Mouse (Mus musculus) cerebellum, adult 11-12 months (tissue): ENCODE results near the gene Macrod2.

Experiments
- DNase-seq: peaks from one replicate; pipeline ENCODE4 v3.0.0; 2022

Macrod2 gene

GRCm38 (mm10) chr2:140395179-140395578 is at the start of gene Macrod2:
Gene Macrod2 (plus strand): TSS chr2:140395309.
- peak; percentile 99 for DNase-seq

- no peak for DNase-seq
Observed at GRCm38 (mm10) chr2:140359905-140360304, 35.2 kb upstream of the Macrod2 start.

DNA sequence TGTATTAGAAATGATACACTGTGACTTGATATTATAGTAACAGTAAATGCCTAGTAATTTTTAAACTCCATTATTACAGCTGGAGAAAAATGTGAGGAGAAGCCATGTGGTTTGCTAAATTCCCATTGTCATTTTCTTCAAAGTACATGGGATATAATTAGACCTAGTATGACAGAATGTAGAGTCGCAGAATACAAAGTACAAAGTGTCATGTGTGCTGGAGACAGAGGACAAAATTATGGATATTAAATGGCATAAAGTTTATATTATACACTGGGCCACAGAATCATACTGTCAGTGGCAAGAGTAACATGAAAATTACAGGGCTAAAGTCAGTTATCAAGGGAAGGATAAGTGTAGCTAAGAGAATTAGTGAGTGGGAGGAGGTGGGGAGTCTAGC is 30.3 kb upstream of the Macrod2 start:
- no peak for DNase-seq

DNA sequence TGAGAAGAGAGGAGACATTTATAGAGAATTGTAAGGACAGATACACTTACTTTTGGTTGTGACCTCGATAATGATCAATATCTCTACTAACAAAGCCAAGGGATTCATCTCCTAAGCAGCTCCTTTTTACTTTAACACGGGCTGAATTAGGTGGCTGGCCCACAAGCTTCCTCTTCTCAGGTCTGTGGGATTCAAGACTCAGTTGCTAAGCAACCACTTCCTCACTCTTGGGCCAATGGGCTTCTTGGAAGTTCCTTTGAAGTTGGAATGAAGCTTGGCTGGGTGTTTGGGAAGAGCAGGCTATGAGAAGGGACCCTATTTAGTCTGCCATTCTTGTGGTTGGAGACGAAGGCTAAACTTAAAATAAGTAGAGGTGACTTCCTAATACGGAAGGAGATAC is 5.6 kb upstream of the Macrod2 start, which contains the start of gene Sel1l2:
Sel1l2 (minus strand) TSS at position 182 of the 400 bp plus-strand sequence.
- DNase-seq = no peak

DNA sequence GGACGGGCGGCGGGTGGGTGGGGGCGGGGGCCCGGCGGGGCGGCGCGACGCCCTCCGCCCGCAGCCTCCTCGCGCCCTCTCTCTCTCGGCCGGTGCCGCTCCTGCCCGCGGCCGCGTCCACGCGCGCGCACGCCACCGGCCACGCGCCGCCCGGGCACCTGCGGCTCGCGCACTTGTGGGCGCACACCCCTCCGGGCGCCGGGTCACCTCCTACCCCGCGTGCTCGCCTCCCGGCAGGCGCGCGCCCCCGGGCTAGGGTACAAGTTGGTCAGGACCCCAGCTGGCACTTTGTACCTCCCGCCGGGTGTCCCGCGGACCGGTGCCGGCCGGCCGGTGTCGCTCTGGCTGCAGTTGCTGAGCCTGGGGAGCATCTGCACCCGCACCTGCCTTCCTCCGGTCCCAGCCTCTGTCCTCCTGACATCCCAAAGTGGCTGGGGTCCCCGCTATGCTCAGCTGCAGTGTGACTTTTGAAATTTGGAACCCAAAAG is 679 bp downstream of the Macrod2 start:
- DNase-seq = peak; percentile 74

GRCm38 (mm10) chr2:140425844-140426243 is 30.7 kb downstream of the Macrod2 start:
- DNase-seq = no peak

DNA sequence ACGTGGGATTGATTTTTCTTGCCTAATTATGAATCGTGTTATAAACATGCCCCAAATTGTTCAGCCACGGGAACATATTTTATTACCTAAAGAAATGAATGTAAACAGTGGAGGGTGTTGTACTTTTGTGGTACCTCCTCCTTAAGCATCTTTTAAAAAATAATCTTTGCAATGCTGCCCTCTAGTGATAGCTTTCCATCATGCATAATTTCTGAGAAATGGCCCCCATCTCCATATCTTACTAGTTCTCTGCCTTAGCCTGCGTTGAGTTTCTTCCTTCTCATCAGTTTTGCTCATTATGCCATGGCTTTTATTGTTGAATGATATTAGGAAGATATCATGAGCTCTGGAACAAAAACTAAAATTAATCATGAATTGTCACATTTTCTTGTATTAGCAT is 32.2 kb downstream of the Macrod2 start:
- no peak for DNase-seq

DNA sequence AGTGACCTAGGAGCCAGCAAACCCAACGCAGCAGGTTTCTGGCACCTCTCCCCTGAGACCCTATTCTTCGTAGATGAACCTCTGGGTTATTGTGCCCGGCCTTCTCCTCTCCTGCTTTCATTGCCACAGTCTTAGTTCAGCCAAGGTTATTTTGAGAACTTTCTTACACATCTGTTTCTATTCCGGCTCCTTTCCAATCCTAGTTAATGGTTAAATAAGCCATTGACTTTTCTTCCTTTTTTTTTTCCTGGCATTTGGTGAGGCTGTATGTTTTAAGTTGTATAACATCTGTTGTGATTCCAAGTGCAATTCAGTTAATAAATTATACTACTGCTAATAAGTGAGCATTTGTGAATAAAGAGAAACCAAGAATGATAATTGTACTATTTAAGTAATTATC is 44.0 kb downstream of the Macrod2 start:
- DNase-seq = no peak

GRCm38 (mm10) chr2:140448636-140449035 is 53.5 kb downstream of the Macrod2 start:
- no peak for DNase-seq

DNA sequence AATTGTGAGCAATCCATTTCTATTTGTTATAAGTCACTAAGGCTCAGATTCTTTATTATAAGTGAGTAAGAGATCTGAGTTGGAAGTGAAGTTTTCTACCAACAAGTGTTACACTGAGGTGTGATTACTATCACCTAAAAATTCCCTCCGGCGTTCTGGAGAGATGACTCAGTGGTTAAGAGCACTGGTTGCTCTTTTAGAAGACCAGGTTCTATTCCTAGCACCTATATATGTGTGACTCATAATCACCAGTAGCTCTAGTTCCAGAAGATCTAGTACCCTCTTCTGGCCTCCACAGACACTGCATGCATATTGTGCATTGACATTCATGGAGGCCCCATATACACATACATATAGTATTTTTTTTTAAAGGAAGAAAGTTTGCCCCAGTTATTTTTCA is 80.7 kb downstream of the Macrod2 start:
- DNase-seq = no peak

DNA sequence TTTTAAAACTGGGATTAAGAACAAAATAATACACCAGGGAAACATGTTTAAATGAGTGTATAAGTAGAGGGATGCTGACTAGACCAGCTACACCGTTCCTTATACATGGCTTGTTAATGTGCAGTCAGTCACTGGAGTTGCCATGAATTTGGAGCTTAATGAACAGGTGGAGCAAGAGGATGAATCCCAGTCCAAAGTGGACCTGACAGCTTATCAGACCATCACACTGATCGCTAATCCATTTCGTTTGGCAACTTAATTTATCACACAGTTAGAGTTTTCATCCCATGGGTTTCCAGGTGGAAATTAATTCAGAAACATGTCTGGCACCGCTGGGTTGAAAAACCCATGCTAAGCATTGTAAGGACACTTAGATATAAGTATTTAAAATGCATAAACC is 81.8 kb downstream of the Macrod2 start:
- no peak for DNase-seq

GRCm38 (mm10) chr2:140482604-140483003 is 87.5 kb downstream of the Macrod2 start:
- no peak for DNase-seq

DNA sequence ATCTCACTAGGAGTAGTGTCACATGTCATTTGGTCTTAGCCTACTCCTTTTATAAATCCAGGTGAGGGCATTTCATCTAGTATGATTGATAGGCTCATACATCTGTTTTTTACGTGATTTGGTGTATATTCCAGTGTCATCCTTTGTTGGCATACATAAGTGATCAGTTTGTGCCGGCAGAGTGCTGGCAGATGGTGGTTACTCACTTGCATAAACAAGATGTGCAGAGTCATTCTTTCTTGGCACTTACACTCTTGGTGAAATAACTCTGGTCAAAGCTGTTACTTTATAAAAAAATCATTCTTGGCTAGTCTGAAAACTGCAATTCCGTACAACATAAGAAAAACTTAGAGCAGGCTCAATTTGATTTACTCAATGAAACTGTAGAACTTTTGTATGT is 102.6 kb downstream of the Macrod2 start:
- peak; percentile 6 for DNase-seq

DNA sequence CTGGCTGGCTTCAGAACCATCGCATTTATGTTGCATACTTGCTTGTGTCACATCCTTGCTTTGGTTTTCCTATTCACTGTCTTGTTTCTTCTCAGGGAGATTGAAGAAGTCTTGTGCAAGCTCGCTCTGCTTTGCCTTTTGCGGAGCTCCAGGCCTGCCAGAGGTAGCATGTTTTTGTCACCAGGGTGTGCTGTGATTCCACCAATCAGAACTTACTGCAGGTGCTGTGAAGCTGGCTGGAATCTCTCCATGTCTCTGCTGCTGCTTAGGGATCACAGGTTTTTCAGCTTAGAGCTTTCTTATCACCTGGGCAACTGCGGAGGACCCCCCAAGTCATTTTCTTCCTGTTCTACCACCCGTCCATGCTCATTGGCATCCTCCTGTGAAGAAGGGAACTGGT is 105.8 kb downstream of the Macrod2 start:
- DNase-seq = peak; percentile 64

DNA sequence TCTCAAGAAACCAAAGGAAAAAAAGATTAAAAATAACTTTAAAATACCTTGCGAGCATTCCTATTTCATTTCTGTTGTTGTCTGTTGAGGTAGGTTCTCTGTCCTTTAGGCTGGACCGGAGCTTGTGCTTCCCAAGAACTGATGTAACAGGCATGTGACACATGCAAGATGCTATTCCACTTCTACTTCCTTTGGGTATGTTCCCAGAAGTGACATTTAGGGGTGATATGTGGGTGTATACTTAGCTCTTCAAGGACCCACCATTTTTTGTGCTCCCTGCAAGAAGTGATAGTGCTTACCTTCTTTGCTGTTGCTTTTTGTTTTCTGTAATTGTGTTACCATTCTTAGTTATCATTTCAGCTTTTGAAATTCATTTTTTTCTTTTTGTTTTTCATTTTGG is 126.4 kb downstream of the Macrod2 start:
- no peak for DNase-seq

DNA sequence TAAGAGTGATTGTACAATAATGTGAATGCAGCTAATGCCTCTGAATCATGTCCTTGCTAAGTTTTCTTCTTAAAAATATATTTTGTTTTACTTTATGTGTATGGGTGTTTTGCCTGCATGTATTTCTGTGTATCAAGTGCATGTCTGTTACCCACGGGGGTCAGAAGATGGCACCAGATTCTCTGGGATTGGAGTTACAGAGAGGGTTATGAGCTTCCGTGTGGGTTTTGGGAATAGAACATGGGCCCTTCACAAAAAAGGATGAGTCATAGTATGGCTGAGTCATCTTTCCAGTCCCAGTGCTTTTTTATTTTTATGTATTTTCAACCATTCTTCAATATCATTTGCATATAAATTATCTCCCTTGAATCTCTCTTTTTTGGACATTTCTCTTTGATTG is 135.1 kb downstream of the Macrod2 start:
- DNase-seq = no peak

GRCm38 (mm10) chr2:140532024-140532423 is 136.9 kb downstream of the Macrod2 start:
- no peak for DNase-seq

- no peak for DNase-seq
Observed at GRCm38 (mm10) chr2:140532859-140533519, 137.9 kb downstream of the Macrod2 start.

DNA sequence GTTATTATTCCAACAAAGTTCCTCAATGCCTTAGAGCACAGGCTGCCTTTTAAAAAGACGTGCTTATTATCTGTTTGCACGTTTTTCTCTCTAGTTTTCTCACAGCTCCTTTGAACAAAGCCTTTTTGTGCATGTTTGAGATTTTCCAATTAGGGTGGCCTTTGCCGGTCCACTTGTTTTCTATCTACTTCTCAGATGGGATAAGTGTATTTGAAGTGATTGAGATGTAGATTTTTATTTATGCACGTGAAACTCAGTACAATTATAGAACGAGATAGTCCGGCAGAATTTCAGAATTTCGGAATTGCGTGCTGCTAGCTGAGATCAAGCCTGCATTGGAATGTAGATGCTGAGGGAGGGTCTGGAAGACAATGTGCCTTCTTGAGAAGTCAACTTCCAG is 138.5 kb downstream of the Macrod2 start:
- no peak for DNase-seq

GRCm38 (mm10) chr2:140534583-140534982 is 139.5 kb downstream of the Macrod2 start:
- no peak for DNase-seq

DNA sequence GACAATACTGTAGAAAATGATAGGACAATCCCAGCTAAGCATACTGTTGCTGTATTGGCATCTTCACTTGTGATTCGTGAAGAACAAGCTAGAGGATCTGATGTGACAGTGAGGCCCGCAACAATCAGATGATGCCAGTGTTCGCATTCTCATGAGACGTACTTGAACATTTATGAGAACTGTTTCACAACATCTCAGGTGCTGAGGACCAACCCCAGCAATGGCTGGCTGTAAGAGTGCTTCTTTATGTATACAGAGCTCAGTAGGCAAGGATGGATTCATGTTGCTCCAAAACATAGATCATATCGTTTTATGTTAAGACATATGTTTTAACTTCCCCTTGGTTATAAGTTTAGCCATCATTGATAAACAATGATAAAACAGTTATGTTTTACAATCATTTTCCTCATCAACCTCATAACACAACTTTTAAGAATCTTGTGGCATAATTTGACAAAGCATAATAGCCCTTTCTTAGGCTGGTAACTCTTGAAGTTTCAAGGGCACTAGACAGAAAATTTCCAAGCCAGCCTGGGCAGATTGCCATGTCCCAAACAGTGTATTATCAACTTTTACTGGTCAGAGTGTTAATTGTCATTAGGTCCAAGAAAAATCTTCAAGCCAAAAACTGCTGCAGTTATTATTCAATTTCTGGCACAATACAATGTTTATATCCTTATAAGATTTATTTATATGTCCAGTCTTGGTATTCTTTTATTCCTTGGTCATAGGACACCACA is 140.9 kb downstream of the Macrod2 start:
- no peak for DNase-seq

GRCm38 (mm10) chr2:140549286-140549685 is 154.2 kb downstream of the Macrod2 start:
- no peak for DNase-seq

DNA sequence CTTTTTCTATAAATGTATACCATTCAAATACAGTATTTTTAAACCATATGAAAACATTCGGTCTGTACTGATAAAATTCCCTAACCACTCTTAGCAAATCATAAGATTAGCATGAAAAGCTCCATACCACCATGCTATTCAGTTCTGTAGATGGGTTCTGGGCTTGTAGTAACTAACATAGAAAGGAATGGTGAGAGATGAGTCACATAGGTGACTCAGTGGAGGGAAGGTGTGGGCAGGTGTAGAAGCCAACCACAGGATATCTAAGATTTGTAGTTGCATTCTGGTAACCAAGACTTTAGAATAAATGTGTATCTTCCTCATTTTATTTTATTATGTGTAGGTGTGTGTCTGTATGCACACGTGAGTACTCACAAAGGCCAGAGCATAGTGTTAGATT is 166.3 kb downstream of the Macrod2 start:
- DNase-seq = no peak

GRCm38 (mm10) chr2:140570874-140571273 is 175.8 kb downstream of the Macrod2 start:
- DNase-seq = no peak
